Mouse (Mus musculus) kidney, adult 9 months (tissue): ENCODE measurements around the gene Defa17.
"Not testable (repeated sequence)": the region's sequence is repeated elsewhere in the genome, so short reads cannot be mapped to it uniquely, and the experiment has no call there.

Experiments used
- DNase-seq: peaks from one replicate; pipeline ENCODE4 v3.0.0; 2022

Defa17 gene

DNA sequence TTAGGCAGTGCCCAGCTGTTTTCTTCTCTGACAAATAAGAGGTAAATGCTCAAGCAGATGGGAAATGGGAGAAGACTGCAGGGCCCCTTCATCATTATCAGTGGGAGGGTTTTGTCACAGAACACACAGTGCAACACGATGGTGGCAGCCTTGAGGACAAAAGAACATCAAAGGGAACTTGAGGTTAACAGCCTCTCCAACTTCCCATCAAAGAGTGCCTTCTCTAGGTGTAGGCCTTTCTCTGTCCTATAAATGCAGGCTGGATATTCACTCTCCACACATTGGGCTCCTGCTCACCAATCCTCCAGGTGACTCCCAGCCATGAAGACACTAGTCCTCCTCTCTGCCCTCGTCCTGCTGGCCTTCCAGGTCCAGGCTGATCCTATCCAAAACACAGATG lies at the start of gene Defa17:
Gene Defa17 (plus strand): TSS at position 301 of the 400 bp plus-strand sequence.
- not testable (repeated sequence) for DNase-seq

GRCm38 (mm10) chr8:21617883-21618282 lies 37.7 kb upstream of the Defa17 start, which contains the start of gene Defa26:
Gene Defa26 (plus strand): TSS chr8:21618183.
- DNase-seq = not testable (repeated sequence)

DNA sequence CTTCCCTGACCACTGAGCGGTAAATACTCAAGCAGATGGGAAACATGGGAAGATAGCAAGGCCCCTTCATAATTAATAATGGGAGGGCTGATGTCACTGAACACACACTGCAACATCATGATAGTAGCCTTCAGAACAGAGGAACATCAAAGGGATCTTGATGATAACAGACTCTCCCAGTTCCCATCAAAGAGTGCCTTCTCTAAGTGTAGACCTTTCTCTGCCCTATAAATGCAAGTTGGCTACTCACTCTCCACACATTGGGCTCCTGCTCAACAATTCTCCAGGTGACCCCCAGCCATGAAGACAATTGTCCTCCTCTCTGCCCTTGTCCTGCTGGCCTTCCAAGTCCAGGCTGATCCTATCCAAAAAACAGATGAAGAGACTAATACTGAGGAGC lies 9.9 kb downstream of the Defa17 start, which contains the start of gene Defa34:
Gene Defa34 (plus strand): TSS at position 301 of the 400 bp plus-strand sequence.
- DNase-seq = not testable (repeated sequence)

DNA sequence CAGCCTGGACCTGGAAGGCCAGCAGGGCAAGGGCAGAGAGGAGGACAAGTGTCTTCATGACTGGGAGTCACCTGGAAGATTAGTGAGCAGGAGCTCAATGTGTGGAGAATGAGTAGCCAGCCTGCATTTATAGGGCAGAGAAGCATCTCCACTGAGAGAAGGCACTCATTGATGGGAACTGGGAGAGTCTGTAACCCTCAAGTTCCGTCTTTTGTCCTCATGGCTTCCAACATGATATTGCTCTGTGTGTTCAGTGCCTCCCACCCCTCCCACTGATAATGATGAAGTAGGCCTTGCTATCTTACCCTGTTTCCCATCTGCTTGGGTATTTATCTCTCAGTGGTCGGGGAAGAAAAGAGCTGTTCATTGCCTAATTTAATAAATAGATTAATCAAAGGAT lies 48.0 kb downstream of the Defa17 start, which contains the start of gene AY761184:
Gene AY761184 (minus strand): TSS at position 101 of the 400 bp plus-strand sequence.
- not testable (repeated sequence) for DNase-seq
